ENCODE assay signal across 22 mouse cellular contexts in genomic region chr5:81322064-81322463, GRCm38 (mm10).
A peak's percentile ranks its signal among the peaks of the same experiment; 100 is the strongest.
DNase-seq lines count a peak whose midpoint lies in the region; ATAC-seq and TF ChIP-seq lines count a peak whose summit lies in the region.
"Had no signal": no experiment of that assay in that cellular context is flagged by ENCODE, and none has a peak within 500 bp of the region (broad histone marks: within the 10 kb centered on the region; RNA-seq: fewer than 3 reads in every experiment).

No protein-coding gene starts in this region.

- H3K9me3 ChIP-seq in forebrain, embryonic 14.5 days (replicated peaks; ENCODE audit: control insufficient read depth, low read length): no peaks in the 10 kb centered on the region
- H3K9me3 ChIP-seq in forebrain, embryonic 10.5 days: no peaks in the 10 kb centered on the region
- H3K9me3 ChIP-seq in lung, postnatal 0 days (ENCODE audit: low read length): no peaks in the 10 kb centered on the region
- H3K9me3 ChIP-seq: embryonic facial prominence, embryonic 15.5 days; heart, embryonic 15.5 days; hindbrain, embryonic 13.5 days had no signal

- TF ChIP-seq CTCF in lung, postnatal 0 days (IDR thresholded peaks at IDR 0.05): no peak

- 49% methylated on average over 4 of the region's 4 CpGs for WGBS in forebrain, embryonic 14.5 days
- WGBS in forebrain, embryonic 10.5 days: 90% methylated on average over 4 of the region's 4 CpGs
- WGBS in lung, postnatal 0 days: 82% methylated on average over 4 of the region's 4 CpGs

- H3K4me3 ChIP-seq in forebrain, embryonic 14.5 days (ENCODE audit: low read depth, low read length): no peak overlapping the region
- H3K4me3 ChIP-seq in forebrain, embryonic 10.5 days: no peak overlapping the region
- no peak overlapping the region for H3K4me3 ChIP-seq in lung, postnatal 0 days (ENCODE audit: low read depth, low read length)
- H3K4me3 ChIP-seq: embryonic facial prominence, embryonic 15.5 days; erythroblast, embryonic 14.5 days; heart, adult 2 months; heart, embryonic 15.5 days; hindbrain, embryonic 13.5 days had no signal

- DNase-seq in forebrain, embryonic 14.5 days (ENCODE audit: low spot score): peak; percentile 14
- no peak for DNase-seq in forebrain, embryonic 10.5 days (ENCODE audit: extremely low spot score, low spot score)
- DNase-seq in layer of hippocampus, adult 11-12 months (ENCODE audit: low spot score): peak; percentile 48
- DNase-seq in layer of hippocampus, postnatal 10 days (ENCODE audit: low spot score in 2 of 2): no peak
- peak; percentile 69 for DNase-seq in brain, adult 2 months (ENCODE audit: low read depth, low spot score)
- peak; percentile 64 for DNase-seq in layer of hippocampus, adult 9-10 months (ENCODE audit: low spot score)
- no peak for DNase-seq in lung, postnatal 0 days (ENCODE audit: low spot score)
- no peak for DNase-seq in gastrocnemius, adult 8-10 months (ENCODE audit: low spot score in 2 of 2)
- DNase-seq: adrenal gland, postnatal 14 days; cerebellum, adult 11 months; cerebellum, adult 8-10 months; cerebellum, postnatal 14 days; embryo, embryonic 11 days; gastrocnemius, postnatal 14 days; heart, adult 2 months; heart, postnatal 14 days had no signal

- H3K27ac ChIP-seq in forebrain, embryonic 14.5 days (ENCODE audit: low read depth, low read length): no peak overlapping the region
- H3K27ac ChIP-seq in forebrain, embryonic 10.5 days: no peak overlapping the region
- H3K27ac ChIP-seq in lung, postnatal 0 days (ENCODE audit: low read length): no peak overlapping the region
- H3K27ac ChIP-seq: embryonic facial prominence, embryonic 15.5 days; heart, adult 2 months; heart, embryonic 15.5 days; hindbrain, embryonic 13.5 days; hindbrain, postnatal 0 days had no signal

- H3K9ac ChIP-seq in forebrain, embryonic 14.5 days (ENCODE audit: low read length): no peak overlapping the region
- no peak overlapping the region for H3K9ac ChIP-seq in lung, postnatal 0 days (replicated peaks; ENCODE audit: low read depth)
- H3K9ac ChIP-seq: embryonic facial prominence, embryonic 15.5 days; heart, embryonic 15.5 days; hindbrain, embryonic 13.5 days had no signal

- ATAC-seq in forebrain, embryonic 14.5 days: no peak
- no peak for ATAC-seq in lung, postnatal 0 days
- ATAC-seq: hindbrain, postnatal 0 days had no signal

- no peaks in the 10 kb centered on the region; the same call in 1 of the 2 replicates for H3K27me3 ChIP-seq in forebrain, embryonic 14.5 days (replicated peaks; ENCODE audit: control insufficient read depth, insufficient read depth, low read length)
- peaks cover 49% of the 10 kb centered on the region for H3K27me3 ChIP-seq in forebrain, embryonic 10.5 days (ENCODE audit: poor library complexity, severe bottlenecking)
- no peaks in the 10 kb centered on the region for H3K27me3 ChIP-seq in lung, postnatal 0 days (replicated peaks; ENCODE audit: insufficient read depth, low read length)
- H3K27me3 ChIP-seq: embryonic facial prominence, embryonic 15.5 days; heart, embryonic 15.5 days; hindbrain, embryonic 13.5 days had no signal

- TF ChIP-seq EP300 in lung, postnatal 0 days (IDR thresholded peaks at IDR 0.05): no peak

- H3K36me3 ChIP-seq in forebrain, embryonic 14.5 days (ENCODE audit: control insufficient read depth, insufficient read depth, low read length): no peaks in the 10 kb centered on the region
- no peaks in the 10 kb centered on the region for H3K36me3 ChIP-seq in forebrain, embryonic 10.5 days (replicated peaks)
- no peaks in the 10 kb centered on the region for H3K36me3 ChIP-seq in lung, postnatal 0 days (ENCODE audit: insufficient read depth, low read length)
- H3K36me3 ChIP-seq: embryonic facial prominence, embryonic 15.5 days; heart, embryonic 15.5 days; hindbrain, embryonic 13.5 days had no signal

- H3K4me1 ChIP-seq in forebrain, embryonic 14.5 days (ENCODE audit: control insufficient read depth, insufficient read depth, low read length): peaks cover 6% of the 10 kb centered on the region; the same call in 1 of the 2 replicates
- peaks cover 16% of the 10 kb centered on the region for H3K4me1 ChIP-seq in forebrain, embryonic 10.5 days
- no peaks in the 10 kb centered on the region for H3K4me1 ChIP-seq in lung, postnatal 0 days (ENCODE audit: insufficient read depth, low read depth, low read length)
- H3K4me1 ChIP-seq: embryonic facial prominence, embryonic 15.5 days; heart, embryonic 15.5 days; hindbrain, embryonic 13.5 days had no signal

- no peak overlapping the region for H3K4me2 ChIP-seq in forebrain, embryonic 14.5 days (ENCODE audit: low read length)
- no peak overlapping the region for H3K4me2 ChIP-seq in lung, postnatal 0 days (replicated peaks; ENCODE audit: low read depth, low read length)
- H3K4me2 ChIP-seq: embryonic facial prominence, embryonic 15.5 days; heart, embryonic 11.5 days; heart, embryonic 15.5 days; hindbrain, embryonic 13.5 days had no signal

Comparison
In these comparisons a context has a peak if more than half of its experiments do, and no peak if none do; other contexts are left out.
1. DNase-seq: peak in forebrain, embryonic 14.5 days (single experiment), layer of hippocampus, adult 11-12 months (single experiment), brain, adult 2 months (single experiment) and layer of hippocampus, adult 9-10 months (single experiment); none in forebrain, embryonic 10.5 days (single experiment), layer of hippocampus, postnatal 10 days (0 of 2), lung, postnatal 0 days (single experiment) and gastrocnemius, adult 8-10 months (0 of 2).